Mouse (Mus musculus) brain, embryonic 14.5 days (tissue): ENCODE results near the gene Tcf12. TPM values are rescaled to one million over a fixed set of nuclear protein-coding genes. Genes with fewer than 3 reads are reported as not detected.
A peak's percentile ranks its signal among the peaks of the same experiment; 100 is the strongest.

Source experiments
- DNase-seq: peaks from one replicate; pipeline ENCODE4 v3.0.0-alpha.2; 2011; ENCODE audit warnings: low read depth
- CTCF ChIP-seq: fragments of 200-500 bp; IDR thresholded peaks from 2 replicates; pipeline ENCODE4 v1.5.1; 2012; ENCODE audit warnings: inconsistent platforms, mild to moderate bottlenecking, moderate library complexity, borderline replicate concordance; ENCODE audit not compliant: insufficient read depth, insufficient read length; ENCODE audit errors: extremely low read depth
- POLR2A ChIP-seq: fragments of 200-500 bp; IDR thresholded peaks from 2 replicates; pipeline ENCODE4 v1.6.1; 2012; ENCODE audit warnings: mild to moderate bottlenecking, inconsistent platforms, borderline replicate concordance; ENCODE audit not compliant: poor library complexity, insufficient read depth, insufficient read length, severe bottlenecking; ENCODE audit errors: extremely low read depth
- polyA plus RNA-seq: library from polyadenylated mRNA; depleted of rRNA; stranded (reverse); fragments of >200 nt; gene quantifications from 2 replicates; pipeline ENCODE4 v1.2.3, GENCODE M21; 2012; rRNA removed

Tcf12 gene
- 140 and 156 TPM in 2 replicates for polyA plus RNA-seq

- TF ChIP-seq POLR2A = peak; percentile 67
- no peak for TF ChIP-seq CTCF
Observed at GRCm38 (mm10) chr9:72111622-72112550, at the start of gene Tcf12. Tcf12 (minus strand) TSS chr9:72111871.

GRCm38 (mm10) chr9:72158392-72158791, 46.7 kb upstream of the Tcf12 start:
- DNase-seq = no peak

More at GRCm38 (mm10) chr9:72111622-72112550, at the start of gene Tcf12:
- peak; percentile 97 for DNase-seq

GRCm38 (mm10) chr9:72157091-72157490, 45.4 kb upstream of the Tcf12 start:
- TF ChIP-seq CTCF (no peak), POLR2A (no peak)
- DNase-seq = no peak

More at GRCm38 (mm10) chr9:72158392-72158791, 46.7 kb upstream of the Tcf12 start:
- TF ChIP-seq POLR2A (no peak), CTCF (no peak)

GRCm38 (mm10) chr9:72155250-72156138, 43.8 kb upstream of the Tcf12 start:
- DNase-seq = peak; percentile 87
- TF ChIP-seq CTCF (no peak), POLR2A (no peak)

GRCm38 (mm10) chr9:72144148-72144547, 32.5 kb upstream of the Tcf12 start:
- no peak for DNase-seq
- no peak for TF ChIP-seq CTCF
- no peak for TF ChIP-seq POLR2A

- DNase-seq = no peak
- no peak for TF ChIP-seq POLR2A
- no peak for TF ChIP-seq CTCF
Observed at GRCm38 (mm10) chr9:72137899-72138298, 26.2 kb upstream of the Tcf12 start.

- TF ChIP-seq POLR2A = no peak
- no peak for TF ChIP-seq CTCF
- DNase-seq = no peak
Observed at GRCm38 (mm10) chr9:72133772-72134245, 22.1 kb upstream of the Tcf12 start.

GRCm38 (mm10) chr9:72133089-72133771, 21.6 kb upstream of the Tcf12 start:
- TF ChIP-seq POLR2A (peak; percentile 74), CTCF (no peak)
- DNase-seq = peak; percentile 94

- TF ChIP-seq CTCF = no peak
- TF ChIP-seq POLR2A = no peak
Observed at GRCm38 (mm10) chr9:72132728-72133088, 21.0 kb upstream of the Tcf12 start.

GRCm38 (mm10) chr9:72129884-72130283, 18.2 kb upstream of the Tcf12 start:
- no peak for DNase-seq
- no peak for TF ChIP-seq POLR2A
- no peak for TF ChIP-seq CTCF

More at GRCm38 (mm10) chr9:72132728-72133088, 21.0 kb upstream of the Tcf12 start:
- no peak for DNase-seq

GRCm38 (mm10) chr9:72125442-72125841, 13.8 kb upstream of the Tcf12 start:
- TF ChIP-seq POLR2A (no peak), CTCF (no peak)
- peak; percentile 60 for DNase-seq

GRCm38 (mm10) chr9:72118490-72118889, 6.8 kb upstream of the Tcf12 start:
- no peak for DNase-seq
- TF ChIP-seq CTCF = no peak
- TF ChIP-seq POLR2A = no peak
